Mouse (Mus musculus) activated CD4-positive, CD25-positive, alpha-beta regulatory T cell, adult 4 months (primary cell): ENCODE measurements around the gene Ccl5. TPM values are rescaled to one million over a fixed set of nuclear protein-coding genes. Genes with fewer than 3 reads are reported as not detected.
"Not testable (repeated sequence)": the region's sequence is repeated elsewhere in the genome, so short reads cannot be mapped to it uniquely, and the experiment has no call there.

ENCODE experiments used
- ATAC-seq: one replicate; pipeline ENCODE4 v1.8.0; 2017
- polyA plus RNA-seq, 2 experiments: library from polyadenylated mRNA; unstranded; fragments of 100-300 nt; shearing (Covaris generic); gene quantifications; one replicate each; pipeline ENCODE4 v1.2.1; 2017

Ccl5 gene
- 100 to 1,000 TPM; 462 to 551 TPM for polyA plus RNA-seq

DNA sequence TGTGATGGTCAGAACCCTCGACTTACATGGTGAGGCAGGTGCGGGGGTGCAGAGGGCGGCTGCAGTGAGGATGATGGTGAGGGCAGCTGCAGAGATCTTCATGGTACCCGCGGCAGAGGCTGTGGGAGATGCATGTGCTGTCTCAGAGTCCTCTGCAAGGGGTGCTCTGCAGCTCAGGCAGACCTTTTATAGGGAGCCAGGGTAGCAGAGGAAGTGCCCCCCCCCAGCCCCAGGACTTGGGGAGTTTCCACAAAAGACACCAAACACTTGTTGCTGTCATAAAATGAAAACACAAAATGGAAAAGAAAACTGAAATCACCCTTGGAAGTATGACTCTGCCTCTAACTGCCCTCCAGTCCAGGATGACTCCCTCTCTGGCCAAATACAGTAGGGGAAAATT, at the start of gene Ccl5:
TSS of gene Ccl5 (minus strand) at position 159 of the 400 bp plus-strand sequence.
- no peak for ATAC-seq

DNA sequence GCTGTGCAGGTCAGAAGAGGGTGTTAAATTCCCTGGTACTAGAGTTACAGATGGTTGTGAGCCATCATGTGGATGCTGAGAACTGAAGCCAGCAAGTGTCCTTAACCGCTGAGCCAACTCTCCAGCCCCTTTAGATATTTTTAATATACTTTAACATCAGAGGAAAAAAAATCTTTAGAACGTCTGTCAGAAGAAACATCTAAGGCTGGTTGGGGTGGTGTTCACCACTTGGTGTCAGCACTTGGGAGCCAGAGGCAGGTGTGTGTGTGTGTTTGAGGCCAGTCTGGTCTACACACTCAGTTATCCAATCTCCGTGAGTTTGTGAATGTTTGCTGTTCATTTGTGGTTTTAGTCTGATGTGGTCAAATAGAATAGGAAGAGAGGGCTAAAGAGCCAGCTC, 48.7 kb upstream of the Ccl5 start:
- no peak for ATAC-seq

DNA sequence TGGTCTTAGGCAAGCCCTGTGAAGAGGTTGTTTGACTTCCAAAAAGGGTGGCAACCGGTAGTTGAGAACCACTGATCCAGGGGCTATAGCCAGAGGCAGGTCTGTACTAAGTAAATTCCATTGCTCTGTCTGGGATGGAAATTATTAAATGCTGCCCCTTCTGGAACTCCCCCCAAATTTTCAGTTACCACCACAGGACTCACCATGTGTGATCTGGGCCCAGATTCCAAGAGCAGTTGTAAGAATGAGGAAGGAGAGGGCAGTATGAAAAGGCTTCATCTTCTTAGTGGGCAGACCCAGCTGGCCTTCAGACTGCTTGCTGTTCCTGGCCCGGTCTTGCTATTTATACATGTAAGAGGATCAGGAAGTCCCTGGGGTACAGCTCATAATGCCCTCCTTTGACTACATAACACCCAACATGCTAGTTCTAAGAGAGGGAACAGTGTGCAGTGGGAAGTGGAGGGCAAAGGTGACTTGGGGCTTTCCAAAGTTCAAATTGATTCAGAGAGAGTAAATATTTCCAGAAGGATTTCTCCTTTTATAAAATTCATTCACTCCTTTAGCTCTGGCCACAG, 48.0 kb upstream of the Ccl5 start, which contains the start of gene Ccl9:
TSS of gene Ccl9 (minus strand) at position 451 of the 575 bp plus-strand sequence.
- no peak for ATAC-seq

DNA sequence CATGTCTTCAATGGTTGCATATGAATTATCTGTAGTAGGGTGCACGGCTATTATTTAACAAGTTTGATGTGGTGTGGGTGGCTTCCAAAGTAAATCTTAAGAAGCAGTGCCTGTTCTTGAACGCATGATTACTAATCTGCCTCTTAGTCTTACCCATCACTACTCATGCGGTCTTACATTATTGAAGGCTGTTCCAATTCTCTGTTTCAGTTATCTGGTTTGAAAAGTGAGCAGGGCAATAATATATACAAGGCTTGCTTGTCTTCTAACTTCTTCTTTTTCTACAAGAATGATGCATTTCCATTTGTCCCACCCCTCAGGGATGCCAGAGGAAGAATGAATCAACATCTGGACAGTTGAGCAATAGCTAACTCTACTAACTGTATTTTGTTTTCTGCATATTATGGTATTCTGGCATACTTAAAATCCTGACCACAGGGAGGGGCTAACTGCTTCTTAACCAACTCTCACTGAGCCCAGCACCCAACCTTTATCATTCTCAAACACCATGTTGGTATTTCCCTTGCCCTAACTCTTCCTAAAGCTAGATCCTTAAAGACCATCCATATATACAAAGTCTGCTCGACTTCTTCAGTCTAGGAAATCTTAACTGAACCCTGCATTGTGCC, 46.7 kb upstream of the Ccl5 start:
- no peak for ATAC-seq

DNA sequence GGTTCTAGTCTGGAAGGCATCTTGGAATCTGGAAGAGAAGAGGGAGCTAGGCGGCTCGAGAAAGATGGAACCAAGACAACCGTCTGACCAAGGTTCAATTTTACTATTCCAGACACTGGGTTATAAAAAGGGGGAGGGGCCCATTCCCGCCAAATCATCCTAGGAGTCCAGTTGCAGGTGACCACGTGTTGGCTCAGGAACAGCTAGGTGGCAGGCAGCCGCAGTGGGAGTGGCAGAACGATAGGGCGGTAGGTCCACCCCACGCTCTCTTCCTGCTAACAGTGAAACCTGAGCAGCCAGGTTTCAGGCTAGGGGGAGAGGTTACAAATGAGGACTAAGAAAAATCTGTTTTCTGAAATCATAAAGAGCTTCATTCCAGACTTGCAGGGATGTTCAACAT, 42.5 kb upstream of the Ccl5 start:
- no peak for ATAC-seq

DNA sequence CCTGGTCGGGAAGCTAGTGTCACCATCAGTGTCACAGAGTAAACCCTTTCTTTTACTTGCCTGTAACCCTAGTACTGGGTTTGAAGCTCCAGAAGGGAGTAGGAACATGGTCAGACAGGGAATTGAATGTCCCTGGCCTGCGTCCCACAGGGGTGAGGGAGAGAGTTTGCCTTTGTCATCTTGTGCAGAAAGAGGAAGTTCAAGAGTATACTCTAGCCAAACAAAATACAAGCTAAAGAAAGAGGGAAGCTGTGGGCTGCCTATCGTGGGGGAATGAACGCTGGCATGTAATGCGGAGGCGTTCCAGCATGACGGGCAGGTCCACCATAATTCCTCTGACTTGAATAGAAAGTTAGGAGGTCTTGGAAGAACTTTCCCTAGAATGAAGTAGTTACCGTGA, 41.9 kb upstream of the Ccl5 start:
- no peak for ATAC-seq

DNA sequence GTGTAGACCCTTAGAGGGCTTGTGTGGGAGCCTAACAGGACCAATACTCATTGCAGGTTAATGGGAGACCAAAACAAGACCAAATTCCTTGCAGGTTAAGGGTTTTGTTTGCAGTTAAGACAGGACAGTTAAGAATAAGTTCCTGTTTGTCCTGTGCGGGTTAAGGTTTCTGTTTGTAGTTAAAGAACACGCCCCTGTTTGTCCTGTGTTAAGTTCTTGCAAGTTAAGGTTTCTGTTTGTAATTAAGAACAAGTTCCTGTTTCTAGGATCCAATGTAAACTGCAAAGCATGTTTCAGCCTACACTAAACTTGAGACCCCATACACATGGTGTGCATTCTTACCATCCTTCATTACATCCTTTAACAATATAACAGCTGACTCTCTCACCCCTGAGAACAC, 39.9 kb upstream of the Ccl5 start:
- ATAC-seq: no peak

DNA sequence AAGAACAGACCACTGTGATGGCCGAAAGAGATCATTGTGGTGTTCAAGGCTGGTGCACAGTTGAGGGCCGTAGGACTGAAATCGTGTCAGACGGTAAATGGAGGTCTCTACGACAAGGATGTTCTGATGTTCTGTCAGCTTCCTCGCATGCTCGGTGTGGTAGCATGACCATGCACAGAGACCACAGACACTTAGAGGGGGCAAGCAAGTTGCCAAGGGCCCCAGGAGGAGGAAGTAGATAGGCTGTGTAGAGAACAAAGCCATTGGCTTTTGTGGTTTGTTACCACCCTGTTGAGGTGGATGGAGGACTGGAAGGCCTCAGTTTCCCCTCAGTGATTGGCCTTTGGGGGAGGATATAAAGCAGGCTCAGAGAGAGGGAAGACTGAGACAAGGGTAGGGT, 38.9 kb upstream of the Ccl5 start:
- no peak for ATAC-seq

DNA sequence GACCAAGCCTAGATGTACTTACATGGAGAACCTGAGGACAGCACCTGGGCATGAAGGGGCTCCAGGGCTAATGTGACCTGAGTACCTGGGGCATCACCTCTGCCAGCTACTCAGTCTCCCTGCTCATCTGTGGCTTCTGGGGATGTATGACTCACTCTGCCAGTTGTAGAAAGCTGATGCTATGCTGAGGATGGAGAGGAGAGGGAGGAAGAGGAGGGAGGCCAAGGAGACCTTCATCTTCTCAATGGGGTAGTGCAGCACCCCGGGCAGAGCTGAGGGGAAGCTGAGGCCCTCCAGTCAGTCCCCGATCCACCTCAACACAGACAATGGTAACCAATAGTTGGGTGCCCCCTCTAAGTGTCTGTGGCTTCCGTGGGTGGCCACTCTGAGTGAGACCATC, 38.5 kb upstream of the Ccl5 start:
- no peak for ATAC-seq

DNA sequence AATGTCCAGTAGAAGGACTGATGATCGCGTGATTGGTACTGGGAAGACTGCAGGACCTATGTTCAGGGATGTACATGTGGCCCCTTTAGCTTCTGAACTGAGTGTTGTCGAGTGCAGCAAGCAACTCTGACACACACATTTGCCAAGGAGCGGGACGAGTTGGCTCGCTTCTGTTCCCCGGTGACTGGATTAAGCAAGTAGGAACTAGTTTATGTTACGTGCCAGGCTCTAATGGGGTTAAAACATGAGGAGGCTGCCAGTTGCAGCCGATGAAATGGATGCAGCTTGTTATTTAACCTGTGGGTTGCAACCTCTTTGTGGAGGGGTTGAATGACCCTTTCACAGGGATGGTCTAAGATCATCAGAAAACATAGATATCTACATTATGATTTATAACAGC, 37.7 kb upstream of the Ccl5 start:
- no peak for ATAC-seq

DNA sequence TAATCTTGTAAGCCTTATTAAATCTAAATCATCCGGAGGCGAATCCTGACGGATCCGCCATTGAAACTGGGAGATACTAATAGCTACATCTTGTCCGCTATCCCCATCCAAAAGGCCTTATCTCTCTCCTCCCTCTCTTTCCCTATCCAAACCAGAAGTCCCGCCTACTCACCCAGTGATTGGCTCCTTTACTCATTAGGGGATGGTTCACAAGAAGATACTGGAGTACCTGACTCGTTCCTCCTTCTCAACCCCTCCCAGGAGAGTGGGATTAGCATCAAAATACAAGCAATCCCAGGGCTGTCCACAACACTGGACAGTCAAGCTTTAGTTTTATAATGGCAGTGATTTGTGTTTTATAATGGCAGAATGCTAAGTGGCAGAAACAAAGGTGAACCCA, 37.0 kb upstream of the Ccl5 start:
- no peak for ATAC-seq

DNA sequence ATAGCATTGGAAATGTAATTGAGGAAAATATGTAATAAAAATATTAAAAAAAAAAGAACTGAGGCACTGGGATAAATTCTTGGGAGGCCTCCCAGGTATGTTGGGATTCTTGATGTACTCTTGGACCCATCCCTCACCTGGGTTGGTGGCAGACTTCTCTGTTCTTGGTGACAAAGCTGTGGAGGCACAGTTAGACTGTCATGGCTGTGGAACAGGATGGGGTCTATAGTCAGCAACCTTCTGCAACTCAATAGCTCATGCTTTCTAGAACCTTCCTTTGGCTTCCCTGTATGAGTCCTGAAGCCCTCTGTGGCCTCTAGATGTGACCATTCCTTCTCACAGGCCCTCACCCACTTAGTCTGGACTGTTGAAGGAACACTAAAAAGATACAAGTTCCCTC, 36.3 kb upstream of the Ccl5 start:
- ATAC-seq: no peak

DNA sequence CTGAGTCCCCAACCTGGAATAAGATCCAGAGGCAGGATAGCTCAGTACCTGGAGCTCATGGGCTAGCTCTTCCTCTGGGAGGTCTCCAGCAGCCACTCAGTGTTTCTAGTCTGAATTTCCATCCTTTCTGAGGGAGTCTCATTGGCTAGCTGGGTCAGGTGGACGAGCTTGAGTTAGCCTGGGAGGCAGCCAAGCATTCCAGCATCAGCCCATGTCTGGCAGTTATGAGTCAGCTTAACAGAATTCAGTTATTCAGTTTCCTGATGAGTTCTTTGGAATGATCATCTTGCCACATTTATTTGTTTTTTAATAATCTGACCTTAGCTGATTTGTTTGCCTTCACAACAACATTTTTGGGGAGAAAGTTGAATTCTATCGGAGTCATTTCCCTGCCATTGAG, 33.4 kb upstream of the Ccl5 start:
- ATAC-seq: no peak

DNA sequence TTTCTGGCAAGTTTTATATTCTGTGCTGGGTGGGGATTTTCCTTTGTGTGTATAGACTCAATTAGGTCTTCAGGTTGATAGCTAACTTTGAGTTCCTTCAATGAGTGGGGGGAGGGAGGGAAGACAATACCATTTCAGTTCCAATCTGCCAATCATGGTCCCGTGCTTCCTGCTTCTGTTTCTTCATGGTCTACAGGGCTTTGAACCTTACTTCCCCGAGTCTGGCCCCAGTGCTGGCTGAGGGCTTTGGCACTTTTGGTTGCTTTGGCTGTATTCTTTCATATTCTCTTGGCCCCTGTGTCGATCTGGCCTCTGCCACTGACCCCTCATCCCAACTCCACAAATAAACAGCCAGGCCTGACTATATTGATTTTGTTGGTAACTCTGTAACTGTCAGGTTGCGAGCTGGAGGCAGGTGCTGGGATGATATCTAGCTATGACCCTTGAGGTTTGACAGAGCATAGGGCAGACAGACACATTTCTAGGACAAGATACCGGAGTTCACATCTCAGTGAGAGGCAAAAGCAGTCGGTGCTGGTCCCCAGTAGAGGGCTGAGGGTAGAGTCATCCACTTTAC, 32.1 kb upstream of the Ccl5 start:
- ATAC-seq: no peak

DNA sequence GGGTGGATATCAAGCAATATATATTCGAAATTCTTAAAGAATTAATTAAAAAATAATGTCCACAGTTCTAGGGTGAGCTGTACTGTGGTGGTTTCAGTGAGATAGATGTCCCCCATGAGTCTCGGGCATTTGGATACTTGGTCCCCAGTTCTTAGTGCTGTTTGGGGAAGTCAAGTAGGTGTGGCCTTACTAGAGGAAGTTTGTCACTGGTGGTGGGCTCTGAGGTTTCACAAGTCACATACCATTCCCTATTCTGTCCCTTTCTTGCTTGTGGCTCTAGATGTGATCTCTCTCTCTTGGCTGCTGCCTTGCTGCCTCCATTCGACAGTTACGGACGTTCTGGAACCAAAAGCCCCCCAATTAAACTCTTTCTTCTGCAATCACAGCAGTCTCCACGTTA, 30.1 kb upstream of the Ccl5 start:
- ATAC-seq: no peak

DNA sequence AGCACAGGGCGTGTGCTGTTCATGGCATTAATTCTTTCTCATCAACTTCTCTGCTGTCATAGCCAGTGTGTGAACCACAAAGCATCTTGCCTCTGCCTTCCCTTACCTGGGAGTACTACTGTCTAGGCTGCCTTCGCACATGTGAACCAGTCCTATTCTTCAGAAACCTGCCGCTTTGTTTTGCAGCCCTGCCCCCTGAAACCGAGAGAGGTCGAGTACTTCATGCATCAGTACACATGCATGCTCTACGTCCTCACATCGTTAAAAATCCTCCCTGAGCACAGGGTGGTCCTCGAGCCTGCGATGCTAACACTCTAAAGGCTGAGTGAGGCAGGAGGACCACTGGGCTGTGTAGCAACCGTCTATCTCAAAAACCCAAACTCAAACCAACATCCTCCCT, 26.8 kb upstream of the Ccl5 start:
- no peak for ATAC-seq

DNA sequence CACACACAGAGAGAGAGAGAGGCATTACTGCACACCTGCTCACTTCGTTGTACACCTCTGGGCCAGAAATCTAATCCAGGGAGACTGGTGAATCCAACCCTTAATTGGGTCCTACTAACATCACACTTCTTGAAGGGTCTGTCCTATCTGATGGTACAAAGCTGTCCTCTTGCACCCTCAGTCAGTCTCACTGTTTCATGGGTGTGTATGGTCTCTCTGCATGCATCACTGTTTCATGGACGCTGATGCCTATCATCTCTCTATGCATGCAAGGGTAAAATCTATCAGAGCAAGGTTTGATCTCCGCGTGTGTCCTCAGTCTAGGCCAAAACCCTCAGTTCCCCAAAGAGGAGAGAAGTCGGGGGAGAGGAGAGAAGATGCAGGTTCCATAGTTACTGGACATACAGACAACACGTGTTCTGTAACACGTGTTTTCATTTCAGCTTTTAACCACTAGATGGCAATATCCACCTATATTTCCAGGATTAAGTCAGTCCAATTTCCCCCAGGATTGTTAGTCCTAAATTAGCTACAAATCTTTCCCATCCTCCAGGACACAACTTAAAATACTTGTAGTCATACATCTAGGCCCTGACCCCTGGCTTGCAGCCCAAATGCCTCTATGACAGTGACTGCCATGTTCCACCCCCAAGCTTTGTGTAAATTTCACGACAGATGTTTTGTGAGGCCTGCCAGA, 25.9 kb upstream of the Ccl5 start:
- ATAC-seq: no peak

DNA sequence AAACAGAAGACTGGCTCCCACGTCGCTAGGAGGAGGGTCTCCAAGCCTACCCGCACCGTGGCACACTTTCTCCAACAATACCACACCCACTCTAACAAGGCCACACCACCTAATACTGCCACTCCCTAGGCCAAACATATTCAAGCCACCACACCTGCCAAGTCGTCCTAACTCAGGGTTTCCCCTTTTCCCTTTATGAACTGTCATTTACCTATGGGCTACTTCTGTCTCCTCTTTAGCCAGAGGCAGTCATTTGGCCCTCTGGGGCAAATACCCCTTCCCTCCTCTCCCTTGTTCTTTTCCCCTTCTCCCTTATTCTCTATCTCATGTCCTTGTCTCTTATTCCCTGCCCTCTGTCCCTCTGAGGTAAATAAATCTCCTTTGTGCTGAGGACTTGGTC, 21.4 kb upstream of the Ccl5 start:
- ATAC-seq: no peak

DNA sequence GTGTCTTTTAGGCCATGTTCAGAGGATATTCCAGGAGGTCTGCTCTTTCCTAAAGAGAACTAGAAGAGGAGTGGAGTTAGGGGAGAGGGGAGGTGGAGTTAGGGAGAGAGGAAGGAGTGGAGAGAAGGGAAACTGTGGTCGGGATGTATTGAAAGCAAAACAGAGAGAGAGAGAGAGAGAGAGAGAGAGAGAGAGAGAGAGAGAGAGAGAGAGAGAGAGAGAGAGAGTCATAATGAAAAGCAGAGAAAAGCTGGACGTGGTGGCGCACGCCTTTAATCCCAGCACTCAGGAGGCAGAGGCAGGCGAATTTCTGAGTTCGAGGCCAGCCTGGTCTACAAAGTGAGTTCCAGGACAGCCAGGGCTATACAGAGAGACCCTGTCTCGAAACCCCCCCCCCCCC, 20.7 kb upstream of the Ccl5 start:
- not testable (repeated sequence) for ATAC-seq

DNA sequence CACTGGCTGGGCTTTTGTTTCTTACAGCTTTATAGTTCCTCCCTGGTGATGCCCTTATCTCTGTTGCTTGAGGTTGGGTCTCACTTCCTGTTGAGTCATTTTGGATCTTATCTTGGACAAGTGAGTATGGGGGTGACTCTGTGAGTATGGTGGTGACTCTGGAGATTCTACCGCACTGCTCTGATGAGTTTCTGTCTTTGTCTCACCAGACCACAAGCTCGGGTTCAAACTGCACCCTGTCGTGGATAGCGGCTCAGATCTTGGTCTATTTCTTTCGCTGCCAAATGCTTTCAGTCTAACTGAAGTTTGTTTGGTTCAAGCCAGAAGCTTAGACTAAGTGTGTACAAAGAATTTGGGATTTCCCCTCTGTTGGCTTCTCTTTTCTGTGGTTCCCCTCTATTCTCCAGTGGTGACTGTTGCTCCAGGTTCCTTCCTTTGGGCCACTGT, 19.9 kb upstream of the Ccl5 start:
- peak; percentile 90 for ATAC-seq

DNA sequence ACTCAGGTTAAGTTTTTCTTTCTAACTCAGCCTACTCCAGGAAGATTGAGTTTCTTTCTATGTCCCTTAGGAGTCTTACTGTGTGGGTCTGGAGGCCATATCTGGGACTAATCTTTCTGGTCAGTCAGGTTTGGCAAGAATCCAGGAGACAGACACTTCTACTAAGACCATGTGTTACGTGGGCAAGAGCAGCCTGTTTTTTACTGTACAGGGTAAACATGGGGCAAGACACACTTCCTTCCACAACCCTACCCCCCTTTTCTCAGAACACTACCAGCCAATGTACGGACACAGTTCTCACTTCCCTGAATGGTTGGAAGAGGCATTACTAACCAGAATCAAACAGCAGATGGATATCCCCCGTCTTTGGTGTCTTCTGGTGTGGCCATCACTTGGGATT, 13.9 kb upstream of the Ccl5 start:
- ATAC-seq: no peak

DNA sequence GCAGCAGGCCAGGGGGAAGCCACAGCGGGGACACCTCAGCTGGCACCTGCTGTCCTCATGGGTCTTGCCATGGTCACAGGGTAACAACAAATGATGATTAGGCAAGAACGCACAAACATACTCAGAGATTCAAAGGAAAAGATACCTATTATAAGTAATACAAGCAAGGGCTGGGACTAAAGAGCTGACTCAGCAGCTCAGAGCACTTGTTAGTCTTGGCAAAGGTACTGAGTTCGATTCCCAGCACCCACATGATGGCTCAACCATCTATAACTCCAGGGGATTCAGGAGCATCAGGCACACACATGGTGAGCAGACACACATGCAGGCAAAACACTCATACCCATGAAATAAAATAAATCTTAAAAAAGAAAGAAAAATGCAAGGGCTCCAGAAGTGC, 11.1 kb upstream of the Ccl5 start:
- no peak for ATAC-seq

DNA sequence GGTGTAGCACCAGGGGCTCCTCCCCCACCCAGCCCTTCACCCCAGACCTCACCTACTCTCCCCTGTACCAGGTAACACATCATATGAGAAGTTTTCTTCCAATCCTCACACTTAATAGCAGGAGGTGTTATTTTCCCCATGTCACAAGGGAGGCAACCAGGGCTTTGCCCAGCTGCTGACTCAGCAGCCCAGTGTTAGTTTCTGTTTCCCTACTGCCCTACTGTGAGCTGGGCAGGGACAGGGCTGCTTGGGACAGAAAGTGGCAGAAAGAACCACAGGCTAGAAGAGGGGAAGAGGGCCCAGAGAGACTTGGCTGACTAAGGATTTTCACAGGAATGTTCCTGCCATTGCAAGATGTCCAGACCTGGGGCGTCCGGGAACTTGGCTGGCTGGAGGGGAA, 10.6 kb upstream of the Ccl5 start:
- peak; percentile 10 for ATAC-seq
